ENCODE assay signal across 10 mouse cellular contexts in genomic region chr6:85512577-85513530, GRCm38 (mm10). TPM values are rescaled to one million over a fixed set of nuclear protein-coding genes. Genes with fewer than 3 reads are reported as not detected.
DNase-seq lines count a peak whose midpoint lies in the region; ATAC-seq and TF ChIP-seq lines count a peak whose summit lies in the region.
"Had no signal": no experiment of that assay in that cellular context is flagged by ENCODE, and none has a peak within 500 bp of the region (broad histone marks: within the 10 kb centered on the region; RNA-seq: fewer than 3 reads in every experiment).

No protein-coding gene starts in this region.

- peak overlapping the region; percentile 85 for H3K4me2 ChIP-seq in heart, embryonic 13.5 days
- peak overlapping the region; percentile 79 for H3K4me2 ChIP-seq in hindbrain, postnatal 0 days (ENCODE audit: low read depth, low read length)
- H3K4me2 ChIP-seq in midbrain, embryonic 13.5 days (replicated peaks) = peak overlapping the region; percentile 81

- TF ChIP-seq CTCF in ES-Bruce4 (IDR thresholded peaks at IDR 0.05; ENCODE audit: low read depth, low read length) = no peak
- no peak for TF ChIP-seq CTCF in hindbrain, postnatal 0 days (IDR thresholded peaks at IDR 0.05; ENCODE audit: low read depth)

- no peak overlapping the region for H3K9ac ChIP-seq in heart, embryonic 13.5 days
- peak overlapping the region; percentile 27 for H3K9ac ChIP-seq in ES-Bruce4 (ENCODE audit: low read depth, poor library complexity, severe bottlenecking)
- H3K9ac ChIP-seq in hindbrain, postnatal 0 days (replicated peaks; ENCODE audit: low read length) = no peak overlapping the region; the same call in 1 of the 2 replicates
- H3K9ac ChIP-seq in midbrain, embryonic 13.5 days (replicated peaks) = 0 out of 2 replicates have a peak overlapping the region, but pooled peaks have one; percentile 44

- under 1% methylated on average over 77 of the region's 90 CpGs for WGBS in heart, embryonic 13.5 days
- 2% methylated on average over 85 of the region's 90 CpGs for WGBS in hindbrain, postnatal 0 days
- WGBS in midbrain, embryonic 13.5 days = under 1% methylated on average over 89 of the region's 90 CpGs

- no peaks in the 10 kb centered on the region for H3K36me3 ChIP-seq in heart, embryonic 13.5 days
- H3K36me3 ChIP-seq in ES-Bruce4 (ENCODE audit: control insufficient read depth, insufficient read depth, low read length, poor library complexity, severe bottlenecking) = no peaks in the 10 kb centered on the region
- H3K36me3 ChIP-seq in hindbrain, postnatal 0 days (ENCODE audit: insufficient read depth, low read length) = no peaks in the 10 kb centered on the region
- H3K36me3 ChIP-seq in midbrain, embryonic 13.5 days = no peaks in the 10 kb centered on the region
- H3K36me3 ChIP-seq: G1E had no signal

- peaks cover 97% of the 10 kb centered on the region for H3K27me3 ChIP-seq in heart, embryonic 13.5 days (replicated peaks)
- H3K27me3 ChIP-seq in ES-Bruce4 (ENCODE audit: control insufficient read depth, insufficient read depth, low read length, poor library complexity, severe bottlenecking) = peaks cover 24% of the 10 kb centered on the region
- peaks cover 45% of the 10 kb centered on the region for H3K27me3 ChIP-seq in hindbrain, postnatal 0 days (ENCODE audit: insufficient read depth, low read length)
- peaks cover 84% of the 10 kb centered on the region for H3K27me3 ChIP-seq in midbrain, embryonic 13.5 days

- no peak for DNase-seq in heart, adult 18-20 months
- peak; percentile 28 for DNase-seq in embryo, embryonic 10.5 days (ENCODE audit: low spot score)
- DNase-seq in hindbrain, postnatal 0 days (ENCODE audit: low spot score) = peak; percentile 20
- no peak for DNase-seq in urinary bladder, postnatal 10 days (ENCODE audit: low spot score)
- DNase-seq in adrenal gland, postnatal 25 days = no peak

- H3K9me3 ChIP-seq in heart, embryonic 13.5 days = no peaks in the 10 kb centered on the region
- H3K9me3 ChIP-seq in ES-Bruce4 (replicated peaks; ENCODE audit: control insufficient read depth, insufficient read depth, low read length, poor library complexity, severe bottlenecking) = no peaks in the 10 kb centered on the region
- H3K9me3 ChIP-seq in hindbrain, postnatal 0 days (ENCODE audit: low read length) = no peaks in the 10 kb centered on the region
- no peaks in the 10 kb centered on the region for H3K9me3 ChIP-seq in midbrain, embryonic 13.5 days

- peaks cover 26% of the 10 kb centered on the region for H3K4me1 ChIP-seq in heart, embryonic 13.5 days
- no peaks in the 10 kb centered on the region for H3K4me1 ChIP-seq in ES-Bruce4 (ENCODE audit: control insufficient read depth, insufficient read depth, low read length)
- peaks cover 20% of the 10 kb centered on the region for H3K4me1 ChIP-seq in hindbrain, postnatal 0 days (ENCODE audit: insufficient read depth, low read length)
- peaks cover 34% of the 10 kb centered on the region for H3K4me1 ChIP-seq in midbrain, embryonic 13.5 days (replicated peaks)

- no peak overlapping the region for H3K27ac ChIP-seq in heart, embryonic 13.5 days (replicated peaks)
- H3K27ac ChIP-seq in ES-Bruce4 (ENCODE audit: insufficient read depth, low read length) = no peak overlapping the region
- no peak overlapping the region for H3K27ac ChIP-seq in hindbrain, postnatal 0 days
- no peak overlapping the region for H3K27ac ChIP-seq in midbrain, embryonic 13.5 days

- no peak for ATAC-seq in heart, embryonic 13.5 days (ENCODE audit: extremely low read depth, insufficient number of reproducible peaks, low FRiP score, low TSS enrichment)
- peak; percentile 8; the same call in 1 of the 2 replicates for ATAC-seq in hindbrain, postnatal 0 days
- ATAC-seq in midbrain, embryonic 13.5 days = peak; percentile 41

- no peak for TF ChIP-seq EP300 in ES-Bruce4 (IDR thresholded peaks at IDR 0.05; ENCODE audit: insufficient read depth, low read depth, low read length)

- peak overlapping the region; percentile 53 for H3K4me3 ChIP-seq in heart, embryonic 13.5 days
- H3K4me3 ChIP-seq in ES-Bruce4 (ENCODE audit: low read depth, low read length) = peak overlapping the region; percentile 66
- peak overlapping the region; percentile 45 for H3K4me3 ChIP-seq in hindbrain, postnatal 0 days (ENCODE audit: low read length)
- H3K4me3 ChIP-seq in midbrain, embryonic 13.5 days (replicated peaks) = peak overlapping the region; percentile 46

- no peak for TF ChIP-seq POLR2A in ES-Bruce4 (IDR thresholded peaks at IDR 0.05; ENCODE audit: insufficient read depth, low read length)

RNA-seq across cellular contexts. Expression of gene Egr4, which starts 0.5 kb away (rescaled TPM):
- not detected in 2 replicates for polyA plus RNA-seq in heart, embryonic 13.5 days (2015; fragmentation: Nextera tagmentation; extraction: Ambion mirVana)
- not detected for total RNA-seq in heart, adult 18-20 months (2021)
- not detected in 2 replicates for polyA plus RNA-seq in ES-Bruce4 (2011; ENCODE audit: insufficient read depth, insufficient read length, low read depth, missing spikeins)
- total RNA-seq in hindbrain, postnatal 0 days (2014; rRNA removed) = 0.37 TPM in 1 of 2 replicates, not detected in the other
- polyA plus RNA-seq in hindbrain, postnatal 0 days (2015; fragmentation: Nextera tagmentation; extraction: Ambion mirVana) = 0.10 and 0.30 TPM in 2 replicates
- not detected in 2 replicates for polyA plus RNA-seq in midbrain, embryonic 13.5 days (2015; fragmentation: Nextera tagmentation; extraction: Ambion mirVana)
- not detected in 2 replicates for total RNA-seq in adrenal gland, postnatal 25 days (2021)
- total RNA-seq: G1E had no signal
- polyA plus RNA-seq: G1E; gonadal fat pad, adult 2 months had no signal

RNA-seq across cellular contexts. Expression of gene Fbxo41, which starts 10.1 kb away (rescaled TPM):
- polyA plus RNA-seq in heart, embryonic 13.5 days (2015; fragmentation: Nextera tagmentation; extraction: Ambion mirVana) = 0.03 and 0.05 TPM in 2 replicates
- total RNA-seq in heart, adult 18-20 months (2021) = not detected
- 0.24 and 0.43 TPM in 2 replicates for polyA plus RNA-seq in ES-Bruce4 (2011; ENCODE audit: insufficient read depth, insufficient read length, low read depth, missing spikeins)
- total RNA-seq in hindbrain, postnatal 0 days (2014; rRNA removed) = 60.1 and 62.4 TPM in 2 replicates
- polyA plus RNA-seq in hindbrain, postnatal 0 days (2015; fragmentation: Nextera tagmentation; extraction: Ambion mirVana) = 10.5 TPM in 2 replicates
- polyA plus RNA-seq in midbrain, embryonic 13.5 days (2015; fragmentation: Nextera tagmentation; extraction: Ambion mirVana) = 4.7 and 5.0 TPM in 2 replicates
- total RNA-seq in adrenal gland, postnatal 25 days (2021) = 0.67 and 1.2 TPM in 2 replicates
- polyA plus RNA-seq: G1E had no signal

Comparison
In these comparisons a context has a peak if more than half of its experiments do, and no peak if none do; other contexts are left out.
1. H3K9ac ChIP-seq: peak in ES-Bruce4 (single experiment) and midbrain, embryonic 13.5 days (single experiment); none in heart, embryonic 13.5 days (single experiment) and hindbrain, postnatal 0 days (single experiment).
2. DNase-seq: peak in embryo, embryonic 10.5 days (single experiment) and hindbrain, postnatal 0 days (single experiment); none in heart, adult 18-20 months (0 of 2), urinary bladder, postnatal 10 days (single experiment) and adrenal gland, postnatal 25 days (single experiment).
3. Peak in every context shown above with its lines, with median percentiles within 50 percentile points of each other: H3K4me2 ChIP-seq and H3K4me3 ChIP-seq.